Mouse (Mus musculus) megakaryocyte, embryonic 14.5 days (primary cell): ENCODE data around the gene Shisa5.

Experiments
- FLI1 ChIP-seq: IDR thresholded peaks from 2 replicates; pipeline ENCODE4 v1.6.1; 2012; ENCODE audit warnings: low read length, inconsistent platforms, mixed read lengths
- GATA1 ChIP-seq: IDR thresholded peaks from 3 replicates; pipeline ENCODE4 v1.6.1; 2012; ENCODE audit warnings: mixed read lengths, low read length, inconsistent platforms, borderline replicate concordance

- TF ChIP-seq FLI1 (no peak), GATA1 (no peak)
Measured at GRCm38 (mm10) chr9:108990462-108990820, 47.9 kb upstream of the Shisa5 start.
